Mouse (Mus musculus): ENCODE results near the gene Fam50a.
A peak's percentile ranks its signal among the peaks of the same experiment; 100 is the strongest.
"Not testable (repeated sequence)": the region's sequence is repeated elsewhere in the genome, so short reads cannot be mapped to it uniquely, and the experiment has no call there.

Fam50a gene

DNA sequence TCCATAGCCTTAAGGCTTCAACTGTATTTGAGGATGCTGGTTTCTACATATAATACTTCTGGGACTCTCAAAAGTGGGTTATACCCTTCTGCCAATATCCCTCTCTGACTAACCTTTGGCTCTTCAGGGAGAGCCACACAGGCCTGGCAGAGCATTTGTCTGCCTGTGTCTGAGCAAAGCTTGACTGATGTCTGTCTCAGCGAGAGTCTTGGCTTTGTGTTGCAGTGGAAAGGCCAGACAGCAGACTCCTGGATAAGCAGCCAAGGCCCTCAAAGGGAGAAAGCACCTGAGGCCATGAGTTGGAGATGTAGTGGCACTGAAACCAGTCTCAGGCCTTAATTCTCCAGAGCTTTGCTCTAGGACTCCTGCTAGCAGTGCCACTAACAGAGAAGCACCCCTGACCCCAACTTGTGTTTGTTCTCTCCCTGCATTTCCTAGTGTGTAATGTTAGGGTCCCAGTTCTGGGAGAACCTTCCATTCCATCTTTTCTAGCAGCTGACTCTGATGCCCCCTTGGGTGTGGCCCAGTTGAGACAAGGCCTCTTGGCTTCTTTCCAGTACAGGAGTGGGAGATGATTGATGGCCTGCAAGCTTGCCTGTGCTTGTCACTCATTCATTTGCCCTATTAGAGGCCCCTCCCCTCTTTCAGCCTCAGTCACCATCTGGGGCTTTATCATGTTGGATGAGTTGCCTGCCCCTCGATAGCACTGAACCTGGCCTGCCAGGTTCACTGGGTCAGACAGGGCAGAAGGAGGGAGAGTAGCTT is 17.5 kb downstream of the Fam50a start:
- DNase-seq = no peak

DNA sequence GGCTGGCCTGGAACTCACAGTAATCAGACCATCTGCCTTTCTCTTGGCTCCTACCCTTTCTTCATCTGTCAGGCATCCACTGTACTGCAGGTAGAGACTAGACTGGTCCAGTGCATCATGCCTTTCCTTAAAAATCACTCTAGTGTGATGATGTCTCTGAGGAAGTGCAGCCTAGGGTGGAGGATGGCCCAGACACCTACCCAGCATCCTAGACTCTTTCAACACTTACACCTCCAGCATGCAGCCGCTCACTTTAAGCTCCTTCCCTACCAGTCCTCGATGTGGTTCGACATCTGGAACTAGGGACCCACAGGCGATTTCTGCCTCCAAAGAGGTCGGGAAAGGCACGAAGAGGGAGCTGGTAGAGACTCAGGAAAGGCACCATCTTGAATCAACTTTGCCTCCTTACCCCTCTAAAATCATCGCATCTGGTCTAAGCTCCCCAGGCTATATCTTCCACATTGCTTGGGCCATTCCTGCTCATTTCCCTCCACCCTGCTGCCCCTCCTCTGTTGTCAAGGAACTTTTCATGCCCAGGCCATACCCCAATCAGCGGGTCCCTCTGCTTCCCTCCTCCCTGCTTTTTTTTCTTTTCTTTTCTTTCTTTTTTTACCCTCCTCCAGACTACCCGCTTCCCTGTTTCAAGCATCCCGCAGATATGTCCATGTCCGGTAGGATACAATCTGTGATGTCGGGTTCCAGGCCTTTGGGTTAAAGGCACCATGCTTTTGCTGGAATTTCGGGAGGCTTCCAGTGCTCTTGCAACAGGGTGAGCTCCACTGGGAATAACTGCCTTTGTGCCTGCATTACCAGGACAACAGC is 40.0 kb downstream of the Fam50a start:
- no peak for DNase-seq

DNA sequence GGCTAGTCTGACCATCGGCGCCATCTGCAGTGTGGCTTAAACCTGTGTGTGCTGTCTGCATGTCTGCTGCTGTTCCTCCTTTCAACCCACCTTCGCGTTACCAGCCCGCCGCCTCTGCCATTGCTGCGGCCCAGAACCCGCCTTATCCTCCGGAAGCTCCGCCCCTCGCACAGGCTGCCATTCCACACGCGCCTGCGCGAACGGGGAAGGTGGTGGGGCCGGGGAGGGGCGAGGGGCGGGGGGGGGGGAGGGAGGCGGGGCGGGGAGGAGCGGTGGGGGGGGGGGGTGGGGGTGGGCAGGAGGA is 40.6 kb downstream of the Fam50a start, which contains the start of gene Lage3:
Lage3 (minus strand) TSS at position 152 of the 304 bp plus-strand sequence.
- peak; percentile 84 for DNase-seq

DNA sequence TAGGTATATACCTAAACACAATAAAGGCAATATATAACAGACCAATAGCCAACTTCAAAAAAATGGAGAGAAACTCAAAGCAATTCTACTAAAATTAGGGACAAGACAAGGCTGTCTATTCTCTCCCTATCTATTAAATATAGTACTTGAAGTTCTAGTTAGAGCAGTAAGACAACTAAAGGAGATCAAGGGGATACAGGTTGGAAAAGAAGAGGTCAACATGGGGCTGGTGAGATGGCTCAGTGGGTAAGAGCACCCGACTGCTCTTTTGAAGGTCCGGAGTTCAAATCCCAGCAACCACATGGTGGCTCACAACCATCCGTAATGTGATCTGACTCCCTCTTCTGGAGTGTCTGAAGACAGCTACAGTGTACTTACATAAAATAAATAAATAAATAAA is 44.2 kb downstream of the Fam50a start:
- DNase-seq = not testable (repeated sequence)

DNA sequence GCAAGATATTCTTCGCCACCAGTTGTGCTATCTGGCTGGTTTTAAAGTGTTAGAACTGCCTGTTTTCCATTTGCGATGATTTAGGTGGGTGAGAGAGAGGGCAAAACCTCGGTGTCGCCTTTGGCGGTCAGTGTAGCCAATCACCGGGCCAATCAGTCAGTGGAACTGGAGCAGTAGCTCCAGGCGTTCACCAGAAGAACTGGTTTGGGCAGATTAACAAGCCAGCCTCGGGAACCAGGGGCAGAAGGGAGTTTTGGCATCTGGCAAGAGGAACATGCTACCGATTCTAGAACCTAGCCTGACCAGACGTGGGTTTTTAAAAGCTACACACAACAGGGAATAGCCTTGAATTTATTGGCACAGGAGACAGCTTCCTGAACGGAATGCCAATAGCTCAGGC is 46.3 kb downstream of the Fam50a start:
- no peak for DNase-seq

- no peak for DNase-seq
Observed at GRCm38 (mm10) chrX:74367512-74367911, 54.7 kb downstream of the Fam50a start.

DNA sequence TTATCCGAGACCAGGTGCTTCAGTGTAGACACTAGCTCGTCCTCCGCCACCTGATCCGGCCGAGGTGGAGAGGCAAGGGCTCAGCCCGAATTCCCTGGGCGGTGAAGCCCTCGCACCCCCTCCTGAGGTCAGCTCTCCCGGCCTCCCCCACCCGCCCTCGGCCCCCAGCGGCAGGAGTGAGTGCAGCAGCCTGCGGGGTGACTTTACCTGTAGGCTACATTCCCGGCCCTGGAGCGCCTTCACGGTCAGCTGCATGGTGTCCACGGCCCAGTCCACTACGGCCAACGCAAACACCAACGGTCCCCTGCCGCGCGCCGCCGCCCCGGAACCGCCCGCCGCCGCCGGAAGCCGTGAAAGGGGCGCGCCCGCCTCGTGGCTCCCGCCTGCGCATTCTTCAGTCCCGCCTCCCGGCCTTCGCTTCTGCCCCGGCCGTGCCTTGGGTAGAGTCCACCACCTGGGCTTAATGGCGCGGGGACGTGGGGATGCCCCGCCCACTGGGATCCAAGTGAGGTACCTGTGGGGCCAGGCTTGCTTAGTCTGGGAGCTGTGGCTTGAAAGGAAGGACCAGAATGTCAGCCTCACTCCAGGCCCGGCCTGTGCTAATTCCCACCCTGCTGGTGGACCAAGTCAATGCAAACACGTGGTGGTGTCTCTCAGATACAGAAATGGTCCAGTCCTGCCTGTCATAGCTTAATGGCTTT is 55.5 kb downstream of the Fam50a start:
- DNase-seq = peak; percentile 66
